8 mouse cellular contexts compared by ENCODE assay signal in genomic region chr4:118427415-118427767, GRCm38 (mm10). TPM values are rescaled to one million over a fixed set of nuclear protein-coding genes. Genes with fewer than 3 reads are reported as not detected.
DNase-seq lines count a peak whose midpoint lies in the region; ATAC-seq and TF ChIP-seq lines count a peak whose summit lies in the region.

No protein-coding gene starts in this region.

- peak overlapping the region; percentile 94 for H3K27ac ChIP-seq in lung, embryonic 16.5 days (ENCODE audit: low read length)
- peak overlapping the region; percentile 94 for H3K27ac ChIP-seq in embryonic fibroblast, embryonic 13.5 days (ENCODE audit: insufficient read depth, low read length)
- peak overlapping the region; percentile 76 for H3K27ac ChIP-seq in limb, embryonic 13.5 days
- H3K27ac ChIP-seq in stomach, embryonic 14.5 days (ENCODE audit: low read length) = peak overlapping the region; percentile 87

- no peaks in the 10 kb centered on the region for H3K9me3 ChIP-seq in lung, embryonic 16.5 days (ENCODE audit: control insufficient read depth, low read length)
- no peaks in the 10 kb centered on the region for H3K9me3 ChIP-seq in limb, embryonic 13.5 days
- H3K9me3 ChIP-seq in stomach, embryonic 14.5 days (ENCODE audit: control insufficient read depth, low read depth, low read length) = no peaks in the 10 kb centered on the region

- no peak for DNase-seq in lung, postnatal 25 days (ENCODE audit: low spot score)
- DNase-seq in spleen, adult 12 weeks (ENCODE audit: low spot score) = no peak
- no peak for DNase-seq in spleen, postnatal 14 days (ENCODE audit: low spot score in 2 of 2)
- no peak for DNase-seq in natural killer cell, adult 2 months (ENCODE audit: low spot score in 2 of 2)

- 4% methylated on average over 5 of the region's 5 CpGs for WGBS in lung, embryonic 16.5 days
- WGBS in limb, embryonic 13.5 days = 2% methylated on average over 5 of the region's 5 CpGs
- 3% methylated on average over 5 of the region's 5 CpGs for WGBS in stomach, embryonic 14.5 days

- TF ChIP-seq POLR2A in embryonic fibroblast, embryonic 13.5 days (IDR thresholded peaks at IDR 0.05; ENCODE audit: low read depth, low read length) = no peak

- ATAC-seq in lung, embryonic 16.5 days (ENCODE audit: low read depth) = peak; percentile 49
- ATAC-seq in limb, embryonic 13.5 days (ENCODE audit: low FRiP score, low read depth) = peak; percentile 9; the same call in 1 of the 2 replicates
- no peak for ATAC-seq in stomach, embryonic 14.5 days (ENCODE audit: insufficient number of reproducible peaks, insufficient read depth, low FRiP score, low read depth)

- no peaks in the 10 kb centered on the region for H3K27me3 ChIP-seq in lung, embryonic 16.5 days (ENCODE audit: control insufficient read depth, insufficient read depth, low read depth, low read length)
- no peaks in the 10 kb centered on the region for H3K27me3 ChIP-seq in limb, embryonic 13.5 days
- H3K27me3 ChIP-seq in stomach, embryonic 14.5 days (ENCODE audit: control insufficient read depth, insufficient read depth, low read length) = no peaks in the 10 kb centered on the region

- H3K4me3 ChIP-seq in lung, embryonic 16.5 days (ENCODE audit: low read length) = peak overlapping the region; percentile 82
- peak overlapping the region; percentile 35 for H3K4me3 ChIP-seq in embryonic fibroblast, embryonic 13.5 days (ENCODE audit: insufficient read depth, low read length)
- peak overlapping the region; percentile 57 for H3K4me3 ChIP-seq in limb, embryonic 13.5 days
- peak overlapping the region; percentile 76 for H3K4me3 ChIP-seq in stomach, embryonic 14.5 days (ENCODE audit: low read depth, low read length)

- H3K9ac ChIP-seq in lung, embryonic 16.5 days (ENCODE audit: low read length) = peak overlapping the region; percentile 82
- peak overlapping the region; percentile 77 for H3K9ac ChIP-seq in limb, embryonic 13.5 days
- H3K9ac ChIP-seq in stomach, embryonic 14.5 days (replicated peaks; ENCODE audit: low read depth, low read length) = peak overlapping the region; percentile 76; the same call in 1 of the 2 replicates

- no peak for TF ChIP-seq CTCF in embryonic fibroblast, embryonic 13.5 days (IDR thresholded peaks at IDR 0.05; ENCODE audit: borderline replicate concordance, insufficient read depth, low read length)

- peak overlapping the region; percentile 84 for H3K4me2 ChIP-seq in lung, embryonic 16.5 days (ENCODE audit: low read depth, low read length)
- peak overlapping the region; percentile 89 for H3K4me2 ChIP-seq in limb, embryonic 13.5 days (replicated peaks)
- H3K4me2 ChIP-seq in stomach, embryonic 14.5 days (replicated peaks; ENCODE audit: low read depth, low read length) = peak overlapping the region; percentile 88

- H3K4me1 ChIP-seq in lung, embryonic 16.5 days (replicated peaks; ENCODE audit: control insufficient read depth, insufficient read depth, low read length) = peaks cover 29% of the 10 kb centered on the region
- H3K4me1 ChIP-seq in embryonic fibroblast, embryonic 13.5 days (ENCODE audit: control insufficient read depth, insufficient read depth, low read length) = no peaks in the 10 kb centered on the region; the same call in 1 of the 2 replicates
- peaks cover 30% of the 10 kb centered on the region for H3K4me1 ChIP-seq in limb, embryonic 13.5 days
- H3K4me1 ChIP-seq in stomach, embryonic 14.5 days (ENCODE audit: control insufficient read depth, insufficient read depth, low read length) = peaks cover 23% of the 10 kb centered on the region; the same call in 1 of the 2 replicates

- H3K36me3 ChIP-seq in lung, embryonic 16.5 days (ENCODE audit: control insufficient read depth, insufficient read depth, low read length) = peaks cover 11% of the 10 kb centered on the region
- peaks cover 30% of the 10 kb centered on the region for H3K36me3 ChIP-seq in limb, embryonic 13.5 days
- H3K36me3 ChIP-seq in stomach, embryonic 14.5 days (ENCODE audit: control insufficient read depth, insufficient read depth, low read length) = peaks cover 19% of the 10 kb centered on the region

RNA-seq across cellular contexts. Expression of gene Elovl1, which starts 0.5 kb away (rescaled TPM):
- 111 and 116 TPM in 2 replicates for polyA plus RNA-seq in lung, embryonic 16.5 days (2015; fragmentation: Nextera tagmentation; extraction: Ambion mirVana)
- polyA plus RNA-seq in embryonic fibroblast, embryonic 13.5 days (2011; ENCODE audit: insufficient read length, low read depth, missing spikeins) = 164 and 172 TPM in 2 replicates
- 66.3 and 66.5 TPM in 2 replicates for polyA plus RNA-seq in limb, embryonic 13.5 days (2015; fragmentation: Nextera tagmentation; extraction: Ambion mirVana)
- polyA plus RNA-seq in stomach, embryonic 14.5 days (2014; fragmentation: Nextera tagmentation; extraction: Ambion mirVana) = 109 and 110 TPM in 2 replicates

RNA-seq across cellular contexts. Expression of gene Cdc20, which starts 9.8 kb away (rescaled TPM):
- 292 TPM in 2 replicates for polyA plus RNA-seq in lung, embryonic 16.5 days (2015; fragmentation: Nextera tagmentation; extraction: Ambion mirVana)
- 38.4 and 61.6 TPM in 2 replicates for polyA plus RNA-seq in embryonic fibroblast, embryonic 13.5 days (2011; ENCODE audit: insufficient read length, low read depth, missing spikeins)
- polyA plus RNA-seq in limb, embryonic 13.5 days (2015; fragmentation: Nextera tagmentation; extraction: Ambion mirVana) = 221 and 238 TPM in 2 replicates
- 219 and 230 TPM in 2 replicates for polyA plus RNA-seq in stomach, embryonic 14.5 days (2014; fragmentation: Nextera tagmentation; extraction: Ambion mirVana)

RNA-seq across cellular contexts. Expression of gene Med8, which starts 18.3 kb away (rescaled TPM):
- polyA plus RNA-seq in lung, embryonic 16.5 days (2015; fragmentation: Nextera tagmentation; extraction: Ambion mirVana) = 87.8 and 90.1 TPM in 2 replicates
- polyA plus RNA-seq in embryonic fibroblast, embryonic 13.5 days (2011; ENCODE audit: insufficient read length, low read depth, missing spikeins) = 85.6 and 99.8 TPM in 2 replicates
- 108 and 116 TPM in 2 replicates for polyA plus RNA-seq in limb, embryonic 13.5 days (2015; fragmentation: Nextera tagmentation; extraction: Ambion mirVana)
- 87.1 and 99.7 TPM in 2 replicates for polyA plus RNA-seq in stomach, embryonic 14.5 days (2014; fragmentation: Nextera tagmentation; extraction: Ambion mirVana)

RNA-seq across cellular contexts. Expression of gene Szt2, which starts 18.3 kb away (rescaled TPM):
- polyA plus RNA-seq in lung, embryonic 16.5 days (2015; fragmentation: Nextera tagmentation; extraction: Ambion mirVana) = 5.8 and 6.3 TPM in 2 replicates
- 13.4 and 14.0 TPM in 2 replicates for polyA plus RNA-seq in embryonic fibroblast, embryonic 13.5 days (2011; ENCODE audit: insufficient read length, low read depth, missing spikeins)
- 8.8 and 10.6 TPM in 2 replicates for polyA plus RNA-seq in limb, embryonic 13.5 days (2015; fragmentation: Nextera tagmentation; extraction: Ambion mirVana)
- polyA plus RNA-seq in stomach, embryonic 14.5 days (2014; fragmentation: Nextera tagmentation; extraction: Ambion mirVana) = 10.7 and 14.5 TPM in 2 replicates

RNA-seq across cellular contexts. Expression of gene Mpl, which starts 29.9 kb away (rescaled TPM):
- 0.67 and 0.83 TPM in 2 replicates for polyA plus RNA-seq in lung, embryonic 16.5 days (2015; fragmentation: Nextera tagmentation; extraction: Ambion mirVana)
- not detected in 2 replicates for polyA plus RNA-seq in embryonic fibroblast, embryonic 13.5 days (2011; ENCODE audit: insufficient read length, low read depth, missing spikeins)
- 0.33 and 0.46 TPM in 2 replicates for polyA plus RNA-seq in limb, embryonic 13.5 days (2015; fragmentation: Nextera tagmentation; extraction: Ambion mirVana)
- 0.36 and 0.52 TPM in 2 replicates for polyA plus RNA-seq in stomach, embryonic 14.5 days (2014; fragmentation: Nextera tagmentation; extraction: Ambion mirVana)
